Mouse (Mus musculus) liver, embryonic 14.5 days (tissue): Measurements from ENCODE around the gene Jmjd4.

Source experiments
- CTCF ChIP-seq: IDR thresholded peaks from 2 replicates; pipeline ENCODE4 v1.5.1; 2016; ENCODE audit warnings: antibody characterized with exemption, low read depth, control low read depth
- EP300 ChIP-seq: IDR thresholded peaks from 2 replicates; pipeline ENCODE4 v1.6.1; 2016; ENCODE audit warnings: antibody characterized with exemption, low read depth

DNA sequence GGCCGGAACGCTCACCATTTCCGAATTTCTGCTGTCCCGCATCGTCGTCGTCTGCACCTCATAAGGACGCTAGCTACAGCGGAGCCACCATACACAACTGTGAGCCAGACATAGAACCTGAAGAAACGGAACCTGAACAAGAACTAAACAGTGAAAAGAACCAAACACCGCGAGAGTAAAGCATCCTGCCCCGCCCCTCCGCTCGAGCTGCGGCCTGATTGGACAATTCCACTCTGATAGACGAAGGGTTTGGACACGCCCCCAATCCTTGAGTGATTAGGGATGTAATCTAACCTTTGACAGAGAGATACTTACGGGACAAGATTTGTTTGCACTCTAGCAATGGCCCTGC, 22.5 kb downstream of the Jmjd4 start, which contains the start of gene Zfp867:
- TF ChIP-seq CTCF: no peak
- no peak for TF ChIP-seq EP300
